Mouse (Mus musculus): ENCODE results near the gene Tmem215.

The Tmem215 gene

GRCm38 (mm10) chr4:40471880-40472279, at the start of gene Tmem215:
TSS of gene Tmem215 (plus strand) at chr4:40472180.
- no peak for DNase-seq

- DNase-seq = no peak
These were observed 40.1 kb upstream of the Tmem215 start for GRCm38 (mm10) chr4:40431916-40432315.

GRCm38 (mm10) chr4:40433379-40433778, 38.6 kb upstream of the Tmem215 start:
- peak; percentile 3 for DNase-seq

- no peak for DNase-seq
These were observed 37.6 kb upstream of the Tmem215 start for GRCm38 (mm10) chr4:40434388-40434787.

GRCm38 (mm10) chr4:40443565-40443964, 28.4 kb upstream of the Tmem215 start:
- no peak for DNase-seq

- DNase-seq = no peak
These were observed 935 bp downstream of the Tmem215 start for GRCm38 (mm10) chr4:40472700-40473530.

GRCm38 (mm10) chr4:40473911-40474310, 1.9 kb downstream of the Tmem215 start:
- DNase-seq = no peak

GRCm38 (mm10) chr4:40477963-40478362, 6.0 kb downstream of the Tmem215 start:
- DNase-seq = no peak

- DNase-seq = no peak
These were observed 14.6 kb downstream of the Tmem215 start for GRCm38 (mm10) chr4:40486546-40486945.

GRCm38 (mm10) chr4:40491731-40492130, 19.8 kb downstream of the Tmem215 start:
- no peak for DNase-seq

- no peak for DNase-seq
These were observed 24.4 kb downstream of the Tmem215 start for GRCm38 (mm10) chr4:40496354-40496753.

GRCm38 (mm10) chr4:40496828-40497227, 24.8 kb downstream of the Tmem215 start:
- DNase-seq = no peak

- DNase-seq = no peak
These were observed 28.0 kb downstream of the Tmem215 start for GRCm38 (mm10) chr4:40499812-40500591.

GRCm38 (mm10) chr4:40502459-40502858, 30.5 kb downstream of the Tmem215 start:
- DNase-seq = no peak

- no peak for DNase-seq
These were observed 37.6 kb downstream of the Tmem215 start for GRCm38 (mm10) chr4:40509534-40509933.

GRCm38 (mm10) chr4:40513235-40513634, 41.3 kb downstream of the Tmem215 start:
- no peak for DNase-seq

GRCm38 (mm10) chr4:40518545-40519324, 46.8 kb downstream of the Tmem215 start:
- no peak for DNase-seq
